Mouse (Mus musculus) ovary, postnatal 10 days (tissue): ENCODE results near the gene Rhoj.
"Not testable (repeated sequence)": the region's sequence is repeated elsewhere in the genome, so short reads cannot be mapped to it uniquely, and the experiment has no call there.

Experiments
- DNase-seq: peaks from one replicate; pipeline ENCODE4 v3.0.0; 2022; ENCODE audit warnings: low spot score

Gene Rhoj

GRCm38 (mm10) chr12:75391526-75391925 is 83.4 kb downstream of the Rhoj start:
- no peak for DNase-seq

- DNase-seq = no peak
Observed at GRCm38 (mm10) chr12:75394011-75394773, 86.1 kb downstream of the Rhoj start.

GRCm38 (mm10) chr12:75396616-75397015 is 88.5 kb downstream of the Rhoj start:
- no peak for DNase-seq

- no peak for DNase-seq
Observed at GRCm38 (mm10) chr12:75397077-75397476, 89.0 kb downstream of the Rhoj start.

GRCm38 (mm10) chr12:75412964-75413363 is 104.8 kb downstream of the Rhoj start:
- DNase-seq = no peak

- DNase-seq = no peak
Observed at GRCm38 (mm10) chr12:75414991-75415390, 106.9 kb downstream of the Rhoj start.

GRCm38 (mm10) chr12:75416681-75417080 is 108.6 kb downstream of the Rhoj start, which contains the start of gene Gphb5:
TSS of gene Gphb5 (minus strand) at chr12:75416781.
- DNase-seq = no peak

GRCm38 (mm10) chr12:75424359-75424758 is 116.2 kb downstream of the Rhoj start:
- DNase-seq = no peak

GRCm38 (mm10) chr12:75424817-75425216 is 116.7 kb downstream of the Rhoj start:
- no peak for DNase-seq

GRCm38 (mm10) chr12:75425882-75426281 is 117.8 kb downstream of the Rhoj start:
- DNase-seq = no peak

- DNase-seq = no peak
Observed at GRCm38 (mm10) chr12:75428719-75429118, 120.6 kb downstream of the Rhoj start.

GRCm38 (mm10) chr12:75429685-75430396 is 121.7 kb downstream of the Rhoj start:
- no peak for DNase-seq

GRCm38 (mm10) chr12:75432400-75432799 is 124.3 kb downstream of the Rhoj start:
- not testable (repeated sequence) for DNase-seq

GRCm38 (mm10) chr12:75446245-75446644 is 138.1 kb downstream of the Rhoj start:
- DNase-seq = no peak

- DNase-seq = no peak
Observed at GRCm38 (mm10) chr12:75448921-75449320, 140.8 kb downstream of the Rhoj start.

- DNase-seq = no peak
Observed at GRCm38 (mm10) chr12:75449475-75449966, 141.4 kb downstream of the Rhoj start.

GRCm38 (mm10) chr12:75450011-75450410 is 141.9 kb downstream of the Rhoj start:
- DNase-seq = no peak

GRCm38 (mm10) chr12:75450592-75450991 is 142.5 kb downstream of the Rhoj start:
- DNase-seq = no peak
